Mouse (Mus musculus) ES-E14 (cell line): ENCODE results near the gene Tep1. TPM values are rescaled to one million over a fixed set of nuclear protein-coding genes. Genes with fewer than 3 reads are reported as not detected.

Source experiments
- DNase-seq: peaks from one replicate; pipeline ENCODE4 v3.0.0-alpha.2; 2013; ENCODE audit warnings: low read depth, low spot score
- H3K27ac ChIP-seq: 2 replicates; pipeline ENCODE4 v1.5.1; 2012; ENCODE audit warnings: low read depth, mild to moderate bottlenecking, low read length, moderate library complexity, mixed read lengths; ENCODE audit not compliant: poor library complexity, insufficient read depth, severe bottlenecking
- H3K36me3 ChIP-seq: 2 replicates; pipeline ENCODE4 v1.6.1; 2012; ENCODE audit warnings: mild to moderate bottlenecking, low read length, moderate library complexity, mixed read lengths; ENCODE audit not compliant: control insufficient read depth, poor library complexity, insufficient read depth, severe bottlenecking
- H3K4me1 ChIP-seq, 2 experiments: fragments of 150-350 bp in 1 of 2; sonication (generic) in 1 of 2; 2 replicates each; pipeline ENCODE4 v1.6.1; 2012; ENCODE audit warnings: low read length in 2 of 2, mild to moderate bottlenecking in 1 of 2, mixed read lengths in 1 of 2; ENCODE audit not compliant: control insufficient read depth in 2 of 2, insufficient read depth in 2 of 2, poor library complexity in 1 of 2
- H3K4me3 ChIP-seq, 2 experiments: fragments of 150-350 bp in 1 of 2; sonication (generic) in 1 of 2; 2 replicates each; pipeline ENCODE4 v1.5.1; 2012; ENCODE audit warnings: low read length in 2 of 2, low read depth in 1 of 2, mild to moderate bottlenecking in 1 of 2, mixed read lengths in 1 of 2; ENCODE audit not compliant: insufficient read depth in 1 of 2, poor library complexity in 1 of 2, severe bottlenecking in 1 of 2
- H3K9ac ChIP-seq: 2 replicates; pipeline ENCODE4 v1.6.1; 2012; ENCODE audit warnings: low read depth, mild to moderate bottlenecking, low read length, mixed read lengths; ENCODE audit not compliant: poor library complexity, insufficient read depth, severe bottlenecking
- H3K9me3 ChIP-seq: fragments of 150-350 bp; sonication (generic); 2 replicates; pipeline ENCODE4 v1.6.1; 2012; ENCODE audit warnings: low read depth, mild to moderate bottlenecking, low read length; ENCODE audit not compliant: control insufficient read depth, insufficient read depth
- CHD2 ChIP-seq: IDR thresholded peaks from 2 replicates; pipeline ENCODE4 v1.6.1; 2014; ENCODE audit warnings: mild to moderate bottlenecking, low read depth, low read length, inconsistent platforms
- HCFC1 ChIP-seq: IDR thresholded peaks from 2 replicates; pipeline ENCODE4 v1.6.1; 2012; ENCODE audit warnings: low read length, inconsistent platforms, borderline replicate concordance; ENCODE audit not compliant: insufficient read depth
- MAFK ChIP-seq: IDR thresholded peaks from 2 replicates; pipeline ENCODE4 v1.6.1; 2014; ENCODE audit warnings: mild to moderate bottlenecking, low read depth, low read length, inconsistent platforms; ENCODE audit not compliant: insufficient read depth
- ZC3H11A ChIP-seq: IDR thresholded peaks from 2 replicates; pipeline ENCODE4 v1.6.1; 2012; ENCODE audit warnings: low read depth, mild to moderate bottlenecking, inconsistent platforms, low read length, borderline replicate concordance
- ZNF384 ChIP-seq: IDR thresholded peaks from 2 replicates; pipeline ENCODE4 v1.6.1; 2012; ENCODE audit warnings: low read depth, low read length, inconsistent platforms
- in situ Hi-C, 2 experiments: fragments of 600-800 bp; cut with MboI; formaldehyde crosslinking; loops; one replicate each; pipeline ENCODE4 v1.15.1; 2025; ENCODE audit warnings: low sequenced_read_pairs in 2 of 2, inconsistent platforms in 1 of 2; ENCODE audit not compliant: unreplicated experiment in 2 of 2
- total RNA-seq: library from RNA; depleted of rRNA; stranded (reverse); fragments of 300-350 nt; gene quantifications from 2 replicates; pipeline ENCODE4 v1.2.3, GENCODE M21; 2012

The Tep1 gene
- total RNA-seq, 1 experiment, result 11.5 TPM

- H3K9me3 ChIP-seq, result no peaks in the 10 kb centered on the region
- H3K9ac ChIP-seq, result no peak overlapping the region
- H3K36me3 ChIP-seq, result 0 out of 2 replicates have a peak, but pooled peaks cover 2% of the 10 kb centered on the region
- no peak overlapping the region for H3K4me3 ChIP-seq
- no peak overlapping the region for H3K27ac ChIP-seq
- no peak for TF ChIP-seq MAFK
- TF ChIP-seq HCFC1, result no peak
- no peak for TF ChIP-seq ZC3H11A
- TF ChIP-seq ZNF384, result no peak
- no peak for TF ChIP-seq CHD2
- no peak for DNase-seq
- peaks cover 0 to 3% of the 10 kb centered on the region in 2 experiments; a peak in 1 of 4 replicates for H3K4me1 ChIP-seq
- in situ Hi-C loops, result loop anchor here in 1 of 2 experiments (25.0 kb wide), 1 partner anchor 228 kb away; the partner anchor contains the start of genes Olfr750, Rnase11 and Rnase12
Observed at GRCm38 (mm10) chr14:50833964-50834363, 36.4 kb downstream of the Tep1 start.

GRCm38 (mm10) chr14:50829878-50830277 is 40.5 kb downstream of the Tep1 start:
- no peak overlapping the region for H3K4me3 ChIP-seq
- H3K4me1 ChIP-seq, result peaks cover 0 to 2% of the 10 kb centered on the region in 2 experiments; a peak in 1 of 4 replicates
- no peak for DNase-seq
- H3K9me3 ChIP-seq, result no peaks in the 10 kb centered on the region
- in situ Hi-C loops, result loop anchor here (10.0 to 25.0 kb wide), 2 partner anchors 232 to 235 kb away; partner anchors contain the start of genes Olfr750 (in 1 of the 2), Rnase11 (in 1 of the 2) and Rnase12 (in 1 of the 2)
- 0 out of 2 replicates have a peak, but pooled peaks cover 2% of the 10 kb centered on the region for H3K36me3 ChIP-seq
- TF ChIP-seq MAFK (no peak), HCFC1 (no peak), ZC3H11A (no peak), CHD2 (no peak), ZNF384 (no peak)
- H3K27ac ChIP-seq, result no peak overlapping the region
- no peak overlapping the region for H3K9ac ChIP-seq

- H3K27ac ChIP-seq, result no peak overlapping the region
- H3K4me1 ChIP-seq, result no peaks in the 10 kb centered on the region; a peak in 1 of 4 replicates
- in situ Hi-C loops, result loop anchor here (10.0 to 25.0 kb wide), 2 partner anchors 236 to 238 kb away; partner anchors contain the start of genes Olfr750 (in 1 of the 2), Rnase11 (in 1 of the 2) and Rnase12 (in 1 of the 2)
- no peak overlapping the region for H3K4me3 ChIP-seq
- no peak for DNase-seq
- H3K9me3 ChIP-seq, result no peaks in the 10 kb centered on the region
- H3K36me3 ChIP-seq, result peaks cover 4% of the 10 kb centered on the region
- no peak overlapping the region for H3K9ac ChIP-seq
- no peak for TF ChIP-seq ZNF384
- no peak for TF ChIP-seq MAFK
- no peak for TF ChIP-seq ZC3H11A
- TF ChIP-seq HCFC1, result no peak
- TF ChIP-seq CHD2, result no peak
Observed at GRCm38 (mm10) chr14:50826579-50826978, 43.8 kb downstream of the Tep1 start.

- Histone ChIP-seq H3K9ac (no peak overlapping the region), H3K36me3 (peaks cover 13% of the 10 kb centered on the region), H3K27ac (no peak overlapping the region), H3K9me3 (no peaks in the 10 kb centered on the region), H3K4me1 (no peaks in the 10 kb centered on the region), H3K4me3 (no peak overlapping the region)
- DNase-seq, result no peak
- TF ChIP-seq MAFK (no peak), HCFC1 (no peak), ZNF384 (no peak), ZC3H11A (no peak), CHD2 (no peak)
- in situ Hi-C loops, result loop anchor here in 1 of 2 experiments (10.0 kb wide), 1 partner anchor 241 kb away; no protein-coding TSS in a partner anchor
Observed at GRCm38 (mm10) chr14:50824219-50824618, 46.1 kb downstream of the Tep1 start.

- no peaks in the 10 kb centered on the region for H3K4me1 ChIP-seq
- no peaks in the 10 kb centered on the region for H3K9me3 ChIP-seq
- TF ChIP-seq ZC3H11A (no peak), CHD2 (no peak), ZNF384 (no peak), MAFK (no peak), HCFC1 (no peak)
- H3K9ac ChIP-seq, result no peak overlapping the region
- in situ Hi-C loops, result loop anchor here in 1 of 2 experiments (10.0 kb wide), 1 partner anchor 242 kb away; no protein-coding TSS in a partner anchor
- no peak overlapping the region for H3K27ac ChIP-seq
- no peak overlapping the region for H3K4me3 ChIP-seq
- peaks cover 15% of the 10 kb centered on the region for H3K36me3 ChIP-seq
- DNase-seq, result no peak
Observed at GRCm38 (mm10) chr14:50823240-50823639, 47.1 kb downstream of the Tep1 start.
